Mouse (Mus musculus): ENCODE results near the gene Fbxo5.

Fbxo5 gene

GRCm38 (mm10) chr10:5805243-5805730 lies at the start of gene Fbxo5:
Gene Fbxo5, minus strand, starts transcription at chr10:5805600.
- DNase-seq (ENCODE audit: low spot score in 2 of 2), result peak; percentile 98

GRCm38 (mm10) chr10:5853290-5853868 lies 48.0 kb upstream of the Fbxo5 start:
- no peak for DNase-seq (ENCODE audit: low spot score in 2 of 2)

GRCm38 (mm10) chr10:5846939-5847338 lies 41.5 kb upstream of the Fbxo5 start:
- no peak for DNase-seq (ENCODE audit: low spot score in 2 of 2)

GRCm38 (mm10) chr10:5841369-5841768 lies 36.0 kb upstream of the Fbxo5 start:
- peak in 1 of 2 experiments; percentile 25 for DNase-seq (ENCODE audit: low spot score in 2 of 2)

GRCm38 (mm10) chr10:5826336-5827025 lies 21.1 kb upstream of the Fbxo5 start:
- DNase-seq (ENCODE audit: low spot score in 2 of 2), result no peak

- peak in 1 of 2 experiments; percentile 28 for DNase-seq (ENCODE audit: low spot score in 2 of 2)
Measured at GRCm38 (mm10) chr10:5824779-5825178, 19.4 kb upstream of the Fbxo5 start.

- peak; percentile 93 to 94 for DNase-seq (ENCODE audit: low spot score in 2 of 2)
Measured at GRCm38 (mm10) chr10:5823740-5824491, 18.5 kb upstream of the Fbxo5 start, which contains the start of gene Mtrf1l. Gene Mtrf1l, minus strand, starts transcription at chr10:5823910.

GRCm38 (mm10) chr10:5823291-5823739 lies 17.9 kb upstream of the Fbxo5 start:
- DNase-seq (ENCODE audit: low spot score in 2 of 2), result no peak

- no peak for DNase-seq (ENCODE audit: low spot score in 2 of 2)
Measured at GRCm38 (mm10) chr10:5818772-5819171, 13.4 kb upstream of the Fbxo5 start.

GRCm38 (mm10) chr10:5815968-5816367 lies 10.6 kb upstream of the Fbxo5 start:
- no peak for DNase-seq (ENCODE audit: low spot score in 2 of 2)

GRCm38 (mm10) chr10:5813724-5814123 lies 8.3 kb upstream of the Fbxo5 start:
- no peak for DNase-seq (ENCODE audit: low spot score in 2 of 2)

GRCm38 (mm10) chr10:5807683-5808082 lies 2.3 kb upstream of the Fbxo5 start:
- DNase-seq (ENCODE audit: low spot score in 2 of 2), result no peak

GRCm38 (mm10) chr10:5806996-5807395 lies 1.6 kb upstream of the Fbxo5 start:
- no peak for DNase-seq (ENCODE audit: low spot score in 2 of 2)

GRCm38 (mm10) chr10:5806416-5806815 lies 1.0 kb upstream of the Fbxo5 start:
- no peak for DNase-seq (ENCODE audit: low spot score in 2 of 2)

- DNase-seq (ENCODE audit: low spot score in 2 of 2), result peak; percentile 90 to 92
Measured at GRCm38 (mm10) chr10:5805731-5806307, 419 bp upstream of the Fbxo5 start.

- DNase-seq (ENCODE audit: low spot score in 2 of 2), result no peak
Measured at GRCm38 (mm10) chr10:5804691-5805156, 676 bp downstream of the Fbxo5 start.

GRCm38 (mm10) chr10:5803739-5804138 lies 1.7 kb downstream of the Fbxo5 start:
- DNase-seq (ENCODE audit: low spot score in 2 of 2), result no peak

- DNase-seq (ENCODE audit: low spot score in 2 of 2), result no peak
Measured at GRCm38 (mm10) chr10:5802866-5803265, 2.5 kb downstream of the Fbxo5 start.

- no peak for DNase-seq (ENCODE audit: low spot score in 2 of 2)
Measured at GRCm38 (mm10) chr10:5800490-5800889, 4.9 kb downstream of the Fbxo5 start.

GRCm38 (mm10) chr10:5798069-5798468 lies 7.3 kb downstream of the Fbxo5 start:
- DNase-seq (ENCODE audit: low spot score in 2 of 2), result no peak

- peak in 1 of 2 experiments; percentile 57 for DNase-seq (ENCODE audit: low spot score in 2 of 2)
Measured at GRCm38 (mm10) chr10:5790657-5791056, 14.7 kb downstream of the Fbxo5 start.

- no peak for DNase-seq (ENCODE audit: low spot score in 2 of 2)
Measured at GRCm38 (mm10) chr10:5786923-5787322, 18.5 kb downstream of the Fbxo5 start.
